ENCODE assay signal across 26 mouse cellular contexts in genomic region chr19:57442936-57443657, GRCm38 (mm10). TPM values are rescaled to one million over a fixed set of nuclear protein-coding genes. Genes with fewer than 3 reads are reported as not detected.
A peak's percentile ranks its signal among the peaks of the same experiment; 100 is the strongest.
DNase-seq lines count a peak whose midpoint lies in the region; ATAC-seq and TF ChIP-seq lines count a peak whose summit lies in the region.
"Had no signal": no experiment of that assay in that cellular context is flagged by ENCODE, and none has a peak within 500 bp of the region (broad histone marks: within the 10 kb centered on the region; RNA-seq: fewer than 3 reads in every experiment).

No protein-coding gene starts in this region.

- no peak overlapping the region for H3K4me3 ChIP-seq in kidney, embryonic 16.5 days (ENCODE audit: low read length)
- no peak overlapping the region for H3K4me3 ChIP-seq in stomach, embryonic 14.5 days (ENCODE audit: low read depth, low read length)
- no peak overlapping the region for H3K4me3 ChIP-seq in stomach, postnatal 0 days (ENCODE audit: low read depth, low read length)
- H3K4me3 ChIP-seq: forebrain, embryonic 13.5 days; heart, embryonic 12.5 days; hindbrain, embryonic 15.5 days; kidney, embryonic 15.5 days; limb, embryonic 13.5 days; midbrain, embryonic 13.5 days; neural tube, embryonic 13.5 days had no signal

- H3K4me2 ChIP-seq in kidney, embryonic 16.5 days (replicated peaks; ENCODE audit: low read depth, low read length): no peak overlapping the region
- no peak overlapping the region for H3K4me2 ChIP-seq in stomach, embryonic 14.5 days (replicated peaks; ENCODE audit: low read depth, low read length)
- no peak overlapping the region for H3K4me2 ChIP-seq in stomach, postnatal 0 days (replicated peaks; ENCODE audit: low read depth)
- H3K4me2 ChIP-seq: forebrain, embryonic 13.5 days; heart, embryonic 12.5 days; hindbrain, embryonic 15.5 days; kidney, embryonic 15.5 days; limb, embryonic 13.5 days; liver, embryonic 11.5 days; midbrain, embryonic 13.5 days; neural tube, embryonic 13.5 days had no signal

- H3K27me3 ChIP-seq in kidney, embryonic 16.5 days (ENCODE audit: insufficient read depth, low read length): no peaks in the 10 kb centered on the region
- H3K27me3 ChIP-seq in stomach, embryonic 14.5 days (ENCODE audit: control insufficient read depth, insufficient read depth, low read length): no peaks in the 10 kb centered on the region
- no peaks in the 10 kb centered on the region for H3K27me3 ChIP-seq in stomach, postnatal 0 days (ENCODE audit: control insufficient read depth, insufficient read depth, low read length)
- H3K27me3 ChIP-seq: forebrain, embryonic 13.5 days; heart, embryonic 12.5 days; limb, embryonic 13.5 days; midbrain, embryonic 13.5 days had no signal

- H3K9ac ChIP-seq in kidney, embryonic 16.5 days (replicated peaks; ENCODE audit: low read length): no peak overlapping the region
- H3K9ac ChIP-seq in stomach, embryonic 14.5 days (replicated peaks; ENCODE audit: low read depth, low read length): no peak overlapping the region
- no peak overlapping the region for H3K9ac ChIP-seq in stomach, postnatal 0 days (ENCODE audit: low read length)
- H3K9ac ChIP-seq: forebrain, embryonic 13.5 days; heart, embryonic 12.5 days; hindbrain, embryonic 15.5 days; kidney, embryonic 15.5 days; limb, embryonic 13.5 days; midbrain, embryonic 13.5 days; neural tube, embryonic 13.5 days had no signal

- no peaks in the 10 kb centered on the region for H3K9me3 ChIP-seq in kidney, embryonic 16.5 days (ENCODE audit: low read length)
- no peaks in the 10 kb centered on the region for H3K9me3 ChIP-seq in stomach, embryonic 14.5 days (ENCODE audit: control insufficient read depth, low read depth, low read length)
- no peaks in the 10 kb centered on the region for H3K9me3 ChIP-seq in stomach, postnatal 0 days (ENCODE audit: control insufficient read depth, low read length)
- H3K9me3 ChIP-seq: forebrain, embryonic 13.5 days; heart, embryonic 12.5 days; hindbrain, embryonic 15.5 days; kidney, embryonic 15.5 days; limb, embryonic 13.5 days; midbrain, embryonic 13.5 days; neural tube, embryonic 13.5 days had no signal

- TF ChIP-seq EP300 in stomach, postnatal 0 days (optimal IDR thresholded peaks at IDR 0.05): no peak

- WGBS in kidney, embryonic 16.5 days: 58% methylated on average over 8 of the region's 8 CpGs
- 47% methylated on average over 8 of the region's 8 CpGs for WGBS in stomach, embryonic 14.5 days
- 35% methylated on average over 8 of the region's 8 CpGs for WGBS in stomach, postnatal 0 days

- no peak overlapping the region for H3K27ac ChIP-seq in kidney, embryonic 16.5 days (ENCODE audit: low read length)
- no peak overlapping the region for H3K27ac ChIP-seq in stomach, embryonic 14.5 days (ENCODE audit: low read length)
- H3K27ac ChIP-seq in stomach, postnatal 0 days (replicated peaks): no peak overlapping the region
- H3K27ac ChIP-seq: forebrain, embryonic 13.5 days; hindbrain, embryonic 15.5 days; limb, embryonic 13.5 days; macrophage; midbrain, embryonic 13.5 days; neural tube, embryonic 13.5 days had no signal

- TF ChIP-seq CTCF in stomach, postnatal 0 days (IDR thresholded peaks at IDR 0.05; ENCODE audit: low read depth): no peak

- ATAC-seq in CD4-positive, CD25-positive, alpha-beta regulatory T cell, adult 4 months: no peak
- ATAC-seq in kidney, embryonic 16.5 days (ENCODE audit: low FRiP score, low TSS enrichment): 0 out of 2 replicates have a peak, but pooled peaks have one; percentile 19
- ATAC-seq in stomach, embryonic 14.5 days (ENCODE audit: insufficient number of reproducible peaks, insufficient read depth, low FRiP score, low read depth): peak; percentile 42; the same call in 1 of the 2 replicates
- ATAC-seq in stomach, postnatal 0 days (ENCODE audit: low FRiP score, low TSS enrichment): no peak
- ATAC-seq: forebrain, embryonic 13.5 days; midbrain, embryonic 13.5 days had no signal

- DNase-seq in CD4-positive, CD25-positive, alpha-beta regulatory T cell, adult 2 months (ENCODE audit: low read depth, low spot score): peak; percentile 22
- no peak for DNase-seq in kidney, postnatal 4 days
- DNase-seq in stomach, postnatal 0 days (ENCODE audit: low spot score): no peak
- DNase-seq in thymus, postnatal 25 days: peak; percentile 42
- no peak for DNase-seq in T-cell, adult 2 months (ENCODE audit: low spot score)
- DNase-seq: adrenal gland, adult 2 months; adrenal gland, postnatal 36 days; cerebellum, adult 18-20 months; cerebellum, postnatal 10 days; gastrocnemius, postnatal 14 days; heart, adult 11 months; kidney, adult 18-20 months; kidney, postnatal 36 days; right cerebral cortex, postnatal 4 days had no signal

- H3K36me3 ChIP-seq in kidney, embryonic 16.5 days (ENCODE audit: insufficient read depth, low read length): no peaks in the 10 kb centered on the region
- H3K36me3 ChIP-seq in stomach, embryonic 14.5 days (ENCODE audit: control insufficient read depth, insufficient read depth, low read length): no peaks in the 10 kb centered on the region
- no peaks in the 10 kb centered on the region for H3K36me3 ChIP-seq in stomach, postnatal 0 days (ENCODE audit: control insufficient read depth, insufficient read depth, low read length)
- H3K36me3 ChIP-seq: heart, embryonic 12.5 days; hindbrain, embryonic 15.5 days; kidney, embryonic 15.5 days; limb, embryonic 13.5 days; midbrain, embryonic 13.5 days; neural tube, embryonic 13.5 days had no signal

- peaks cover 14% of the 10 kb centered on the region; the same call in 1 of the 2 replicates for H3K4me1 ChIP-seq in kidney, embryonic 16.5 days (ENCODE audit: insufficient read depth, low read length)
- H3K4me1 ChIP-seq in stomach, embryonic 14.5 days (ENCODE audit: control insufficient read depth, insufficient read depth, low read length): 0 out of 2 replicates have a peak, but pooled peaks cover 13% of the 10 kb centered on the region
- no peaks in the 10 kb centered on the region; the same call in 1 of the 2 replicates for H3K4me1 ChIP-seq in stomach, postnatal 0 days (replicated peaks; ENCODE audit: control insufficient read depth, insufficient read depth)
- H3K4me1 ChIP-seq: heart, embryonic 12.5 days had no signal

RNA-seq across cellular contexts. Expression of gene Trub1, which starts 9.6 kb away (rescaled TPM):
- polyA plus RNA-seq in CD4-positive, CD25-positive, alpha-beta regulatory T cell, adult 4 months (2017; shearing (Covaris generic)): 10 to 100 TPM; 12.6 to 12.9 TPM
- polyA plus RNA-seq in kidney, embryonic 16.5 days (2015; fragmentation: Nextera tagmentation; extraction: Ambion mirVana): 25.8 and 26.6 TPM in 2 replicates
- 25.9 and 31.0 TPM in 2 replicates for polyA plus RNA-seq in stomach, embryonic 14.5 days (2014; fragmentation: Nextera tagmentation; extraction: Ambion mirVana)
- 12.1 and 15.1 TPM in 2 replicates for polyA plus RNA-seq in stomach, postnatal 0 days (2015; fragmentation: Nextera tagmentation; extraction: Ambion mirVana)

Comparison
In these comparisons a context has a peak if more than half of its experiments do, and no peak if none do; other contexts are left out.
1. ATAC-seq: peak in kidney, embryonic 16.5 days (single experiment) and stomach, embryonic 14.5 days (single experiment); none in CD4-positive, CD25-positive, alpha-beta regulatory T cell, adult 4 months (single experiment) and stomach, postnatal 0 days (single experiment).
2. DNase-seq: peak in CD4-positive, CD25-positive, alpha-beta regulatory T cell, adult 2 months (single experiment) and thymus, postnatal 25 days (single experiment); none in kidney, postnatal 4 days (0 of 2), stomach, postnatal 0 days (single experiment) and T-cell, adult 2 months (single experiment).